Mouse (Mus musculus) forebrain, embryonic 10.5 days (tissue): ENCODE measurements around the gene Tmsb15l. TPM values are rescaled to one million over a fixed set of nuclear protein-coding genes. Genes with fewer than 3 reads are reported as not detected.
"Not testable (repeated sequence)": the region's sequence is repeated elsewhere in the genome, so short reads cannot be mapped to it uniquely, and the experiment has no call there.

Experiments used
- DNase-seq: peaks from one replicate; pipeline ENCODE4 v3.0.0-alpha.2; 2017; ENCODE audit warnings: low spot score; ENCODE audit errors: extremely low spot score
- H3K27ac ChIP-seq: fragments of 300-500 bp; sonication (generic); 2 replicates; pipeline ENCODE4 v1.5.1; 2016; ENCODE audit warnings: mild to moderate bottlenecking
- H3K27me3 ChIP-seq: fragments of 300-500 bp; sonication (generic); 2 replicates; pipeline ENCODE4 v1.6.1; 2016; ENCODE audit warnings: mild to moderate bottlenecking; ENCODE audit not compliant: poor library complexity, severe bottlenecking
- H3K36me3 ChIP-seq: fragments of 300-500 bp; sonication (generic); replicated peaks from 2 replicates; pipeline ENCODE4 v1.6.1; 2016; ENCODE audit warnings: mild to moderate bottlenecking, moderate library complexity
- H3K4me1 ChIP-seq: fragments of 300-500 bp; sonication (generic); 2 replicates; pipeline ENCODE4 v1.6.1; 2016
- H3K4me3 ChIP-seq: fragments of 300-500 bp; sonication (generic); 2 replicates; pipeline ENCODE4 v1.5.1; 2016; ENCODE audit warnings: mild to moderate bottlenecking, moderate library complexity
- H3K9me3 ChIP-seq: fragments of 300-500 bp; sonication (generic); 2 replicates; pipeline ENCODE4 v1.6.1; 2016; ENCODE audit warnings: mild to moderate bottlenecking, moderate library complexity
- WGBS: fragments of 180-500 bp; shearing (Covaris S2); methylation state at CpG from one replicate; pipeline ENCODE4 v1.1.7; 2016; 5-methylcytosine and 5-hydroxymethylcytosine counted together
- polyA plus RNA-seq: library from polyadenylated mRNA; unstranded; fragments of >200 nt; fragmentation: Nextera tagmentation; extraction: Ambion mirVana; gene quantifications from 2 replicates; pipeline ENCODE4 v1.2.1, GENCODE M21; 2016

The Tmsb15l gene
- polyA plus RNA-seq, result 3.2 and 5.6 TPM in 2 replicates

DNA sequence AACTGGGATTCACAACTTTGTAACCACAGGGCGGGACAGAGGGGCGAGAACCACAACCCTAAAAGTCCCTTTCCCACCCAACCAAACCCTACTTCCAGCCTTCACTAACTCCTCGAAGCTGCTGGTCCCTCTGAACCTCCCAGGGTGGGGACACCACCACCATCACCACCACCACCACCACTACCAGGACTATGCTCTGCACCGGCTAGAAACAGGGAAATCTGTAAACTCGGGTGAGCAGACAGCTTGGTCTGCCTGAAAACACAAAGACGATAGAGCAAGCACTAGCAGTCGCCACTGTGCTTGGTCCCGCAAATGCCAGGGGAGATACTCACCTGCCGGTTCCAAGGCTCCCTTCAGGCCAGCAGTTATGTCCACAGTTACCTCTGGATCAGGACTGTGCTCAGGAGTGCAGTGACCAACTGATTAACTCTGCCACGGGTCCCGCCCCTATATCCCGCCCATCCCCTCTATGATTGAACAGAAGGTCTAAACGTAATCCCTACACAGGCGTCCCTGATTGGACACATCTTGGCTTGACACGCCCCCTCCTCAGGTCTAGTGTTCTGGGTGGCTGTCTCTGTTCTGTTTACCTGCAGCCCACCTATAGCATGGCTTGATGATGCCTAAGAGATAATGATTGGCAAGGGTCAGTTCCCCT, at the start of gene Tmsb15l, which contains the start of gene Tmsb15b1:
Gene Tmsb15l, minus strand, starts transcription at position 446 of the 661 bp plus-strand sequence.
Gene Tmsb15b1, minus strand, starts transcription at position 451 of the 661 bp plus-strand sequence.
- Histone ChIP-seq H3K9me3 (no peaks in the 10 kb centered on the region), H3K27me3 (0 out of 2 replicates have a peak, but pooled peaks cover 4% of the 10 kb centered on the region), H3K27ac (no peak within 1 kb of the TSS), H3K36me3 (no peaks in the 10 kb centered on the region), H3K4me3 (peak within 1 kb of the TSS; percentile 53), H3K4me1 (0 out of 2 replicates have a peak, but pooled peaks cover 2% of the 10 kb centered on the region)
- peak; percentile 62 for DNase-seq
- WGBS, result 26% methylated on average over 15 of the region's 15 CpGs

DNA sequence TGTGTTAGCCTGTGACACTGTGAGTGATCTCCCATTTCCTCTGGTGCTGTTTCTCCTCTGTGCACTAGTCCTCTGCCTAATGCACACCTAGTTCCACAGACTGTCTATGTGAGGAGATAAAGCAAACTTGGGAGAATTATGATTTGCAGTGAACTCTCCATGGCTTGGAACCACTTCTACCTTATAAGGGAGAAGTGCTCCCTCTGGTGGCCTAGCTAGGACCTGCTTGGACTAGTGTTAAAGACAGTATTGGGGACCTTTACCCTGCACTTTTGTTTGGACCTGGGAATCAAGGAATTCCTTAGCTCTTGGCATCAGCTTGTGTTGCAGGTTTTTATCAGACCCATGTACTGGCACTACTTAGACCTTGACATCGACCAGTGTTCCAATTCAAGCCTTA, 42.6 kb upstream of the Tmsb15l start:
- DNase-seq, result peak; percentile 25
- 38% methylated on average over 1 of the region's 1 CpGs for WGBS
- Histone ChIP-seq H3K36me3 (no peaks in the 10 kb centered on the region), H3K4me3 (no peak overlapping the region), H3K27ac (no peak overlapping the region), H3K27me3 (no peaks in the 10 kb centered on the region), H3K9me3 (no peaks in the 10 kb centered on the region), H3K4me1 (no peaks in the 10 kb centered on the region)

DNA sequence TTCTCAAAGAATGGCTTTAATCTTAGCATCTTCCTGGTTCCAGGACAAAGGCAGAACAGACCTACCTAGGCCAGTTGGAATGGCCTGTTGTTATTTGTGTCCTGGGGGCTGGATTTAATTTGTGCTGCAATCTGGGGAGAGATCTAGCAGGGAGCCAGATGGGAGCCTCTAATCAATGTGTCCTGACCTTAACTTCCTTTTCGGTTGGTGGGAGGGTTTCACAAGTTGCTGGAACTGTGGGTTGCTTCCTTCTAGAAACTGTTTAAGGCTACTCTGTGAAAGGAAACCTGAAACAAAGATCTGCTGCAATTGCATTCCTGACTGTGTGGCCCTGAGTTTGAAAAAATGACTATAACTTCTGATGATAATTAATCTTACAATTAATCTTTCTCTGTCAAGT, 41.0 kb upstream of the Tmsb15l start:
- no peaks in the 10 kb centered on the region for H3K27me3 ChIP-seq
- no peaks in the 10 kb centered on the region for H3K4me1 ChIP-seq
- no peak for DNase-seq
- H3K27ac ChIP-seq, result no peak overlapping the region
- 83% methylated on average over 1 of the region's 1 CpGs for WGBS
- H3K36me3 ChIP-seq, result no peaks in the 10 kb centered on the region
- no peaks in the 10 kb centered on the region for H3K9me3 ChIP-seq
- no peak overlapping the region for H3K4me3 ChIP-seq

DNA sequence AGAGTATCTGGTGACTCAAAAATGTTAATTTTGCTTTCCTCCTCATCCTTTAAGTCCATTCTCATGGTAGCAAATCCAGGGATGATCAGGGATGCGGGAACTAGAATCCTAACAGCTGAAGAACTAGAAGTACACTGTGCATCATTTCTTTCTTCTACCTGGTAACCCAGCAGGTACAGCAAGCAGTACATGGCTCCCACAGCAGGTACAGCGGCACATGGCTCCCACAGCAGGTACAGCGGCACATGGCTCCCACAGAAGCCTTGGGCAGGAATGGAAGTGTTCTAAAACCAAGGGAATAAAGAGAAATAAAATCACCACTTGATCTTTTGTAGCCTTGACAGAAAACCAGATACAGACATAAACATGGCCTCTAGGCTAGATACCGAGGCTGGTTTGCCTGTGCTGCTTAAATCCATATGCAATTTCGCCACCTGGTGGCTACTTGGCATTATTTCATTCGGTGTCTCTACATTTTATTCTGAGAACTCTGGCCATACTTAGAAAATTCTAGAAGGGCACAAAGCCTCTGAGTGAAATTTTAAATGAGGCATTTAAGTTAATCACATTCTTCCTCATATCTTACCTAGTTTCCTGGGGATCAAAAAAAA, 38.5 kb upstream of the Tmsb15l start:
- 56% methylated on average over 6 of the region's 6 CpGs for WGBS
- Histone ChIP-seq H3K9me3 (no peaks in the 10 kb centered on the region), H3K27ac (no peak overlapping the region), H3K4me3 (no peak overlapping the region), H3K36me3 (peaks cover 7% of the 10 kb centered on the region), H3K4me1 (no peaks in the 10 kb centered on the region), H3K27me3 (no peaks in the 10 kb centered on the region)
- DNase-seq, result peak; percentile 23

DNA sequence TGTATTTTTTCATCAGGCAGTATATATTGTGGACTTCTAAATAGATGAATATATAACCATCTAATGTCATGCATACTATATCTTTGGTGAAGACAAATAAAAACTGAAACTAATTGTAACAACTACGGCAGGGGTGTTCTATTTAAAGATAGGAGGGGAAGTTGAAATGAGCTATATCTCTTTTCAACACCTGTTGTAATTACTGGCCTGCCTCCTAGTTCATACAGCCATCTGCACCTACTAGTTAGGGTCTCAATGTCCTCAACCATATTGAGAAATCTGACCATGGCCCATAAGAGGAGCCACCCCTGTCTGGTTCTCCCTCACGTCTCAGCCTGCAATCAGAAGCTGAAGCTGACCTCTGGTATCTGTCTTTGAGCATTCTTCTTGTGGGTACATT, 19.6 kb upstream of the Tmsb15l start:
- WGBS, result 88% methylated on average over 2 of the region's 2 CpGs
- Histone ChIP-seq H3K27me3 (peaks cover 59% of the 10 kb centered on the region), H3K27ac (no peak overlapping the region), H3K4me3 (no peak overlapping the region), H3K9me3 (no peaks in the 10 kb centered on the region), H3K36me3 (peaks cover 6% of the 10 kb centered on the region; the same call in 1 of the 2 replicates), H3K4me1 (peaks cover 13% of the 10 kb centered on the region)
- DNase-seq, result no peak

DNA sequence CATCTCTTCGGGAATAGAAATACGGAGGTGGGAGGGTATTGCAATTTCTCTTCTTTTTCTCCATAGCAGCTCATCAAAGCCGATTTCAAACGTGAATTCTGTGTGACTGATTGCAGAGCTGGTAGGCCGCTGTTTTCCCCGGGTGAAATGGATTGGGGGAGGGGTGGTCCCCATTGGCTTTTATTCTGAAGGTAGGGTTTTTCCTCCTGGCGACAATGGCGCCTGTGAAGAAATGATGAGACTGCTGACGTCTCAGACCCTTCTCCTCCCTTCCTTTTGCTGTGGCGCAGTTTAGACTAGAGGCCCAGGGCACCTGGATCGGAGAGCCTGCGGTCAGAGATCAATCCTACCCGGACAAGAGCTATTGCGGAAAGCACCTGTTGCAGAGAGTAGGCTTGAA, 17.0 kb upstream of the Tmsb15l start:
- Histone ChIP-seq H3K27ac (peak overlapping the region; percentile 84), H3K4me1 (peaks cover 13% of the 10 kb centered on the region), H3K9me3 (no peaks in the 10 kb centered on the region), H3K4me3 (peak overlapping the region; percentile 54), H3K36me3 (peaks cover 6% of the 10 kb centered on the region; the same call in 1 of the 2 replicates), H3K27me3 (peaks cover 72% of the 10 kb centered on the region)
- peak; percentile 18 for DNase-seq
- WGBS, result 35% methylated on average over 14 of the region's 14 CpGs

DNA sequence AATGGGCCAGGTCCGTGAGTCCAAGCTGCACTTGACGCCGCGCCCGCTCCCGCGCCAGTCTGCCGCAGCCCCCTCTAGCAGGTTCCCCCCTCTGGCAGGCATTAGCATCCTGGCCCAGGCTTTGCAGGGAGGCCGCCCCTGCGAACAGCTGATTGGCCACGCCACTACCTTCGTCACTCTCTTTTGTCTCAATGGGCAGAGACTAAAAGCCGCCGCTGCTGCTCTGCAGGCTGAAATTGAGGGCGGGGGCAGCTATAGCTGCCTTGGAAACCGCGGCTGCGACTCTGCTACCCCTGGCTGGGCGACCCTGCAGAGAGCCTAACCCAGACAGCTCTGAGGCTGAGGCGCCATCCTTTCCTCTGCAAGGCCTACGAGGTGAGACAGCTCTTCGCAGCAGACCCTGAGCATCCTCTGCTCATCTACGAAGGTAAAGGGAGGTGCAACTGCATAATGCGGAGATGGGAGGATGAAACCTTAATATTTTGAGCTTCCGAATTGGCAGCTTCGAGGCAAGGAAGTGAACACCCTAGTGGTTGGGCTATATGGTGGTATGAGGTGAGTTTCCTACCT, 16.4 kb upstream of the Tmsb15l start, which contains the start of gene Zcchc18:
Gene Zcchc18, plus strand, starts transcription at position 178 of the 570 bp plus-strand sequence.
- peak within 1 kb of the TSS; percentile 84 for H3K27ac ChIP-seq
- peaks cover 70% of the 10 kb centered on the region for H3K27me3 ChIP-seq
- H3K36me3 ChIP-seq, result peaks cover 6% of the 10 kb centered on the region; the same call in 1 of the 2 replicates
- H3K9me3 ChIP-seq, result no peaks in the 10 kb centered on the region
- DNase-seq, result peak; percentile 81
- peak within 1 kb of the TSS; percentile 54 for H3K4me3 ChIP-seq
- H3K4me1 ChIP-seq, result peaks cover 13% of the 10 kb centered on the region
- WGBS, result 18% methylated on average over 26 of the region's 26 CpGs

DNA sequence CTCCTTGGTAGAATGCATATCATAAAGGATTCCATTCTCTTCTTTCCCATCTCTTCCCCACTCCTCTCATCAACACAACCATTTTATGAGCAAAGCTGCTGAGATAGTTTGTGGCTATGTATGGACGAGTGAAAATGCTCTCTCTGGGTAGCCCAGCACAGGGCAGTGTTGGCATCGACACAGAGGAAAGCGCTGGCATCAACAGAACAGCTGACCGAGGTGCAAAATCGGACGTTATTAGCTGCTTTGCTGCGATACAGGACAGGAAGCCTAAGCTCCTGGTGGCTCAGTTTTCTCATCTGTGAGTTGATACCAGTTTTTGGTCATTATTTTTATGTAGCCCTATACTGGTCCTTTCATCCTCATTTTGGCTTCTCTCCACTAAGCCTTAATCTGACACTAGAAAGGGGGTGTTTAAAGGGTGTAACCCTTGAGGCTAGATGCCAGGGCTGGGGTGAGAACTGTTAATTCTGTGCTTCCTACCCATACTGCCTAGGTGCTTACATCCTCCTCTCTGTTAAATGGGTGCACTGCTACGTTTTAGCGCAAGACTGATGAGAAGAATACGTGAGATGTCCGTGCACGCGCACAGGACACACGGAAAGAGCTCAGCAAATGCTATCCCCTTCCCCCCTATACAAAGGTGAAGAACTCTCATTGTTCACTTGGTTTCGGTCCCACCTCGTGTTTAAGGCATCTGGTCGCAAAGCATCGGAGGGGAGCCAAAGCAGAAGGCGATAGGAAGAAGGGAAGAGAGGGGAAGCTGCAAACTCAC, 15.7 kb upstream of the Tmsb15l start:
- 28% methylated on average over 19 of the region's 19 CpGs for WGBS

DNA sequence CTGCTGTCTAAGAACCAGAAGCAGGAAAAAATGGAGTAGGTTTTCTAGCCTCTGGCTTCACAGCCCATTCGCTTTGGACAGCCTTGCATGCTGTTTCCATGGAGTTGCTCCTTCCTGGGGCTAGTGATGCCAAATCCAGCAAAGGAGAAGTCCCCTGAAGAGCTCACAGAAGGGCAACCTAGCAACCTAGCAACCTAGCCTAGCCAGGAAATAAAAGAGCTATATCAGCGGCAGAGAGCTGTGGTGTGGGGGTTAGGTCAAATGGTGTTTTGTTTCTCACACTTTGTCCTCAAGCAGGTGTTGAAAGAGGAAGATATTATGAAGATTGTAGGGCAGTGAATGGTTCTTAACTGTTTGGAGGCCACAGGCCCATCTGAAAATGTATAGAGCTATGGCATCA, 14.6 kb upstream of the Tmsb15l start:
- WGBS, result 75% methylated on average over 2 of the region's 2 CpGs
- Histone ChIP-seq H3K4me3 (no peak overlapping the region), H3K27ac (no peak overlapping the region), H3K4me1 (peaks cover 13% of the 10 kb centered on the region), H3K36me3 (peaks cover 6% of the 10 kb centered on the region; the same call in 1 of the 2 replicates), H3K9me3 (no peaks in the 10 kb centered on the region), H3K27me3 (peaks cover 58% of the 10 kb centered on the region)
- DNase-seq, result no peak

More for the DNA sequence above, 15.7 kb upstream of the Tmsb15l start:
- peaks cover 69% of the 10 kb centered on the region for H3K27me3 ChIP-seq
- no peak for DNase-seq
- H3K36me3 ChIP-seq, result peaks cover 6% of the 10 kb centered on the region; the same call in 1 of the 2 replicates
- H3K4me3 ChIP-seq, result peak overlapping the region; percentile 54
- H3K9me3 ChIP-seq, result no peaks in the 10 kb centered on the region
- peaks cover 13% of the 10 kb centered on the region for H3K4me1 ChIP-seq
- H3K27ac ChIP-seq, result peak overlapping the region; percentile 84

DNA sequence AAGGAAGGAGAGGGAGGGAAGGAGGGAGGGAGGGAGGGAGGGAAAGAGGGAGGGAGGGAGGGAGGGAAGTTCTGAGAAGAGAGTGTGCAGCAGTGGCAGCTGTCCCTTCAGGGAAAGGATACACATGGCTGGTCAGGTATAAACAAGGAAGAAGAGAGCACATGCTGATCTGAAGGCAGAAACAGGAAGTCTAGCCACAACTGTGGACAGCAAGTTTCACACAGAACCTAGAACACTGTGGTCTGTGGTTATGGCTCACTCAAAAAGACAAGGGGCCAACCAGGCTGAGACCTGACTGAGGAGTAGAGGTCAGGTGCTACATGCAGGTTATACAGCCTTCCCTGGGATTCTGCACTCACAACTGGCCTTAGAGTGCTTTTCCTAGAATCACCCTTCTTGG, 9.4 kb upstream of the Tmsb15l start:
- Histone ChIP-seq H3K4me3 (no peak overlapping the region), H3K4me1 (no peaks in the 10 kb centered on the region), H3K27ac (no peak overlapping the region), H3K9me3 (no peaks in the 10 kb centered on the region), H3K36me3 (no peaks in the 10 kb centered on the region), H3K27me3 (peaks cover 18% of the 10 kb centered on the region)
- DNase-seq, result no peak

DNA sequence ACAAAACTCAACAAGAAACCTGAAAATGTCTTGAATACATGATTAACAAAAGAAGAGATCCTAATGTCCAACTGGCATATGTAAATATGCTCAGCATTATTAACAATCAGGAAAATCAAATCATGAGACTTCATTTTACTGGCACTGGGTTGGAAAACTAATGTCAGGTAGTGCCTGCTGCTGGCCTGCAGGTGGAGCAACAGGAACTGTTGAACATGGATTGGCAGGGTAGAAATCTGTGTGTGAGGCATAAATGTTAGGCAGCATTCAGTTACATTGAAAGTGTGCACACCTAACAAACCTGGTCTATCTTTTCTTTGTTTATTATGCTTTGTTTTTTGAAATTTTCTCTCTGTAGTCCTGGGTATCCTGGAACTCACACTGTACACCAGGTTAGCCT, 1.9 kb upstream of the Tmsb15l start:
- no peaks in the 10 kb centered on the region for H3K9me3 ChIP-seq
- no peak overlapping the region for H3K4me3 ChIP-seq
- no peak for DNase-seq
- H3K27ac ChIP-seq, result no peak overlapping the region
- H3K4me1 ChIP-seq, result 0 out of 2 replicates have a peak, but pooled peaks cover 2% of the 10 kb centered on the region
- H3K36me3 ChIP-seq, result no peaks in the 10 kb centered on the region
- H3K27me3 ChIP-seq, result peaks cover 11% of the 10 kb centered on the region

DNA sequence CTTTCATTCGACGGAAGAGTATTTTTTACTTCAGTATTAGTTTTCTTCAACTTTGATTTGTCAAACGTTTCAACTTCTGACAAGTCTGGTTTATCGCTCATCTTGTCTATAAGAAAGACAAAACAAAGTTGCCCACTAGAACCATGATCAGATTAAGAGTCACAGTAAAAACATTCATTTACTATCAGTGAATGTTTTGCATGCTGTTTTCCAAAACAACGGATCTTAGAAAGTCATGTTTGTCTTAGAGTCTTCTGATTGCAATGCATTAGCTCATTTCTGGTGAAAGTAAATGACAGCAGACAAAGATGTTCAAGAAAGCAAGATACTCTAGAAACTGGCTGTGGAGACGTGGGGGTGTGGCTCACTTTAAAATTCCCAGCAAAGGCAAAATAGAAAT, 1.3 kb downstream of the Tmsb15l start, which contains the start of gene Tmsb15b2:
Gene Tmsb15b2, minus strand, starts transcription at position 101 of the 400 bp plus-strand sequence.
- not testable (repeated sequence) for H3K4me1 ChIP-seq, H3K9me3 ChIP-seq, H3K27ac ChIP-seq, H3K27me3 ChIP-seq, H3K36me3 ChIP-seq, DNase-seq
- WGBS, result 88% methylated on average over 6 of the region's 6 CpGs
- peak within 1 kb of the TSS; percentile 53 for H3K4me3 ChIP-seq
